Mouse (Mus musculus) CH12.LX (cell line): Measurements from ENCODE around the gene Mnd1.
A peak's percentile ranks its signal among the peaks of the same experiment; 100 is the strongest.

Source experiments
- CTCF ChIP-seq, 2 experiments: IDR thresholded peaks in 1 of 2; conservative IDR thresholded peaks in 1 of 2; 2 replicates each; pipeline ENCODE4 v1.5.1; 2011 to 2012; ENCODE audit warnings: low read depth in 2 of 2, low read length in 2 of 2, improper control_type of control experiment in 1 of 2, inconsistent platforms in 1 of 2, mild to moderate bottlenecking in 1 of 2, moderate library complexity in 1 of 2
- ETS1 ChIP-seq: conservative IDR thresholded peaks from 2 replicates; pipeline ENCODE4 v1.6.1; 2012; ENCODE audit warnings: low read depth, mild to moderate bottlenecking, inconsistent platforms, low read length, improper control_type of control experiment, moderate library complexity
- KAT2A ChIP-seq: IDR thresholded peaks from 2 replicates; pipeline ENCODE4 v1.6.1; 2012; ENCODE audit warnings: low read length, improper control_type of control experiment, inconsistent platforms; ENCODE audit not compliant: insufficient replicate concordance
- MAX ChIP-seq: IDR thresholded peaks from 2 replicates; pipeline ENCODE4 v1.6.1; 2011; ENCODE audit warnings: low read length, improper control_type of control experiment
- NELFE ChIP-seq: IDR thresholded peaks from 2 replicates; pipeline ENCODE4 v1.6.1; 2011; ENCODE audit warnings: low read depth, low read length, improper control_type of control experiment
- POLR2A ChIP-seq: IDR thresholded peaks from 2 replicates; pipeline ENCODE4 v1.6.1; 2011; ENCODE audit warnings: low read depth, mild to moderate bottlenecking, improper control_type of control experiment, low read length
- SIN3A ChIP-seq: IDR thresholded peaks from 2 replicates; pipeline ENCODE4 v1.6.1; 2012; ENCODE audit warnings: low read length, improper control_type of control experiment, inconsistent platforms
- ZKSCAN1 ChIP-seq: IDR thresholded peaks from 2 replicates; pipeline ENCODE4 v1.6.1; 2012; ENCODE audit warnings: low read depth, inconsistent platforms, low read length, improper control_type of control experiment, borderline replicate concordance
- ZNF384 ChIP-seq: IDR thresholded peaks from 2 replicates; pipeline ENCODE4 v1.6.1; 2012; ENCODE audit warnings: low read depth, low read length, improper control_type of control experiment, inconsistent platforms

DNA sequence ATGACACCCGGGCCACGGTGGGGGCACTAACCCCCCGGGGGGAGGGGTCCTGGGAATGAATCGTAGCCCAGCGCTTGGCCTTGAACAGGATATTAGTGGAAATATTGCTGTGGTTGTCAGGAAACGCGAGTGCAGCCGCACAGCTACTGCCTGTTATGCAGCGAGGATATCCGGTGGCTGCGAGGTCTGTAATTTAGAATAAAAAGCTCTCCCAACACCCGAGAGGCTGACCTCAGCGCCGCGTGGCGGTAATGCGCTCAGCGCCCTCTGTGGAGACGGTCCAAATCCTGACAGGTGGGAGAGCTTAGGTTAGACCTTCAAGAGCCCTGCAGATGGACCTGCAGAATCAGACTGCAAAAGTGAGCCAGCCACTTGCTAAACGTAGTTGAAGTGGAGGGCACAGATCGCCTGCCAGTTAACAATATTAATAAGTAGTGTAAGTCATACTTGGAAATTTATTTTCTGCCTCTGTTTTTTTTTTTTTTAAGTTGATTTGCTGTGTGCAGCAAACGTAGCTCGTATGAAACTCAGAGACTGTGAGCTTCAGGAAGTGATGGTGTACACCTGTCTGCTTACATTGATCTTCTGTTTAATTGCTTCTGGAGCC is 115.0 kb downstream of the Mnd1 start:
- TF ChIP-seq ZKSCAN1 (no peak), CTCF (conservative IDR thresholded peaks at IDR 0.05 in 1 of 2, IDR thresholded peaks at IDR 0.05 in 1 of 2; ENCODE audit: low read depth in 2 of 2, low read length in 2 of 2) (peak in 1 of 2 experiments; percentile 62; a peak in 2 of 4 replicates), POLR2A (no peak), ZNF384 (peak; percentile 78), NELFE (no peak), ETS1 (no peak; the same call in 1 of the 2 replicates), MAX (peak; percentile 52), KAT2A (no peak), SIN3A (no peak; the same call in 1 of the 2 replicates)
